Mouse (Mus musculus) right cerebral cortex, postnatal 4 days (tissue): Measurements from ENCODE around the gene Abhd6.

Source experiments
- DNase-seq: peaks from one replicate; pipeline ENCODE4 v3.0.0-alpha.2; 2022

Abhd6 gene

GRCm38 (mm10) chr14:8002432-8003092 is at the start of gene Abhd6:
TSS of gene Abhd6 (plus strand) at chr14:8002902.
- DNase-seq: peak; percentile 87

GRCm38 (mm10) chr14:7954071-7954471 is 48.6 kb upstream of the Abhd6 start:
- no peak for DNase-seq

GRCm38 (mm10) chr14:7956427-7956826 is 46.3 kb upstream of the Abhd6 start:
- DNase-seq: no peak

GRCm38 (mm10) chr14:7957049-7957448 is 45.7 kb upstream of the Abhd6 start, which contains the start of gene Gm45521:
TSS of gene Gm45521 (plus strand) at chr14:7957288.
- DNase-seq: no peak

- peak; percentile 42 for DNase-seq
Observed at GRCm38 (mm10) chr14:7960616-7961015, 42.1 kb upstream of the Abhd6 start.

- DNase-seq: no peak
Observed at GRCm38 (mm10) chr14:7961714-7962113, 41.0 kb upstream of the Abhd6 start.

- no peak for DNase-seq
Observed at GRCm38 (mm10) chr14:7962626-7963025, 40.1 kb upstream of the Abhd6 start.

GRCm38 (mm10) chr14:7963160-7963559 is 39.5 kb upstream of the Abhd6 start:
- DNase-seq: no peak

- DNase-seq: peak; percentile 71
Observed at GRCm38 (mm10) chr14:7964219-7964889, 38.3 kb upstream of the Abhd6 start.

- no peak for DNase-seq
Observed at GRCm38 (mm10) chr14:7971889-7972493, 30.7 kb upstream of the Abhd6 start.

GRCm38 (mm10) chr14:7974643-7975042 is 28.1 kb upstream of the Abhd6 start:
- DNase-seq: no peak

GRCm38 (mm10) chr14:7975177-7975576 is 27.5 kb upstream of the Abhd6 start:
- DNase-seq: no peak

GRCm38 (mm10) chr14:7977471-7977870 is 25.2 kb upstream of the Abhd6 start:
- no peak for DNase-seq

- DNase-seq: no peak
Observed at GRCm38 (mm10) chr14:7978183-7978582, 24.5 kb upstream of the Abhd6 start.

GRCm38 (mm10) chr14:7981226-7981625 is 21.5 kb upstream of the Abhd6 start:
- no peak for DNase-seq

GRCm38 (mm10) chr14:7986913-7987312 is 15.8 kb upstream of the Abhd6 start:
- DNase-seq: no peak

GRCm38 (mm10) chr14:7989371-7989770 is 13.3 kb upstream of the Abhd6 start:
- DNase-seq: no peak

GRCm38 (mm10) chr14:7989961-7990360 is 12.7 kb upstream of the Abhd6 start:
- DNase-seq: no peak

- DNase-seq: no peak
Observed at GRCm38 (mm10) chr14:7991108-7991776, 11.5 kb upstream of the Abhd6 start.

- no peak for DNase-seq
Observed at GRCm38 (mm10) chr14:7992158-7992557, 10.5 kb upstream of the Abhd6 start.

GRCm38 (mm10) chr14:7994271-7994767 is 8.4 kb upstream of the Abhd6 start, which contains the start of gene Dnase1l3:
TSS of gene Dnase1l3 (minus strand) at chr14:7994573.
- DNase-seq: peak; percentile 17

GRCm38 (mm10) chr14:7997255-7997696 is 5.4 kb upstream of the Abhd6 start:
- DNase-seq: peak; percentile 87

- DNase-seq: no peak
Observed at GRCm38 (mm10) chr14:7999030-7999429, 3.7 kb upstream of the Abhd6 start.
